Mouse (Mus musculus): Measurements from ENCODE around the gene S100a4. TPM values are rescaled to one million over a fixed set of nuclear protein-coding genes. Genes with fewer than 3 reads are reported as not detected.

Gene S100a4
- total RNA-seq, 1 experiment from 2014 or later, result 15.1 TPM

- ATAC-seq (replicated peaks; ENCODE audit: low read depth, poor library complexity, severe bottlenecking), result no peak
Measured at GRCm38 (mm10) chr3:90615911-90616310, 12.3 kb downstream of the S100a4 start.

- ATAC-seq (replicated peaks; ENCODE audit: low read depth, poor library complexity, severe bottlenecking), result no peak
Measured at GRCm38 (mm10) chr3:90617586-90617985, 14.0 kb downstream of the S100a4 start.

GRCm38 (mm10) chr3:90621552-90621951 lies 18.0 kb downstream of the S100a4 start:
- peak; percentile 32; the same call in 1 of the 2 replicates for ATAC-seq (replicated peaks; ENCODE audit: low read depth, poor library complexity, severe bottlenecking)

GRCm38 (mm10) chr3:90623435-90624071 lies 20.0 kb downstream of the S100a4 start:
- no peak for ATAC-seq (replicated peaks; ENCODE audit: low read depth, poor library complexity, severe bottlenecking)

GRCm38 (mm10) chr3:90625496-90625895 lies 21.9 kb downstream of the S100a4 start:
- no peak for ATAC-seq (replicated peaks; ENCODE audit: low read depth, poor library complexity, severe bottlenecking)

GRCm38 (mm10) chr3:90626266-90627021 lies 22.9 kb downstream of the S100a4 start:
- no peak for ATAC-seq (replicated peaks; ENCODE audit: low read depth, poor library complexity, severe bottlenecking)

GRCm38 (mm10) chr3:90627366-90627765 lies 23.8 kb downstream of the S100a4 start:
- ATAC-seq (replicated peaks; ENCODE audit: low read depth, poor library complexity, severe bottlenecking), result no peak

- peak; percentile 75 for ATAC-seq (replicated peaks; ENCODE audit: low read depth, poor library complexity, severe bottlenecking)
Measured at GRCm38 (mm10) chr3:90627807-90628206, 24.2 kb downstream of the S100a4 start.

- ATAC-seq (replicated peaks; ENCODE audit: low read depth, poor library complexity, severe bottlenecking), result no peak
Measured at GRCm38 (mm10) chr3:90629298-90629697, 25.7 kb downstream of the S100a4 start.

- ATAC-seq (replicated peaks; ENCODE audit: low read depth, poor library complexity, severe bottlenecking), result peak; percentile 69
Measured at GRCm38 (mm10) chr3:90631984-90632383, 28.4 kb downstream of the S100a4 start.

- ATAC-seq (replicated peaks; ENCODE audit: low read depth, poor library complexity, severe bottlenecking), result no peak
Measured at GRCm38 (mm10) chr3:90638511-90639275, 35.1 kb downstream of the S100a4 start.

- peak; percentile 93 for ATAC-seq (replicated peaks; ENCODE audit: low read depth, poor library complexity, severe bottlenecking)
Measured at GRCm38 (mm10) chr3:90639511-90640154, 36.1 kb downstream of the S100a4 start.

- no peak for ATAC-seq (replicated peaks; ENCODE audit: low read depth, poor library complexity, severe bottlenecking)
Measured at GRCm38 (mm10) chr3:90640981-90641380, 37.4 kb downstream of the S100a4 start.

GRCm38 (mm10) chr3:90644220-90644619 lies 40.6 kb downstream of the S100a4 start:
- ATAC-seq (replicated peaks; ENCODE audit: low read depth, poor library complexity, severe bottlenecking), result peak; percentile 61; the same call in 1 of the 2 replicates

GRCm38 (mm10) chr3:90647291-90647690 lies 43.7 kb downstream of the S100a4 start:
- ATAC-seq (replicated peaks; ENCODE audit: low read depth, poor library complexity, severe bottlenecking), result no peak

- ATAC-seq (replicated peaks; ENCODE audit: low read depth, poor library complexity, severe bottlenecking), result no peak
Measured at GRCm38 (mm10) chr3:90648981-90649380, 45.4 kb downstream of the S100a4 start.

- ATAC-seq (replicated peaks; ENCODE audit: low read depth, poor library complexity, severe bottlenecking), result no peak
Measured at GRCm38 (mm10) chr3:90649832-90650231, 46.3 kb downstream of the S100a4 start.

- peak; percentile 77 for ATAC-seq (replicated peaks; ENCODE audit: low read depth, poor library complexity, severe bottlenecking)
Measured at GRCm38 (mm10) chr3:90652878-90653508, 49.4 kb downstream of the S100a4 start.

GRCm38 (mm10) chr3:90653717-90654116 lies 50.1 kb downstream of the S100a4 start, which contains the start of gene S100a7a:
TSS of gene S100a7a (plus strand) at chr3:90654017.
- ATAC-seq (replicated peaks; ENCODE audit: low read depth, poor library complexity, severe bottlenecking), result no peak

All from common myeloid progenitor, adult 5-6 weeks (primary cell).